Mouse (Mus musculus): ENCODE data around the gene Sh3bgrl2. TPM values are rescaled to one million over a fixed set of nuclear protein-coding genes. Genes with fewer than 3 reads are reported as not detected.

Sh3bgrl2 gene
- total and polyA plus RNA-seq, 3 experiments, result not detected

- TF ChIP-seq UBTF (IDR thresholded peaks at IDR 0.05; ENCODE audit: borderline replicate concordance, insufficient read depth, low read depth, low read length), result no peak
- no peak for TF ChIP-seq POLR2AphosphoS2 (IDR thresholded peaks at IDR 0.05; ENCODE audit: low read length)
- TF ChIP-seq SIN3A (IDR thresholded peaks at IDR 0.05; ENCODE audit: low read length), result no peak
- no peak for TF ChIP-seq ZMIZ1 (IDR thresholded peaks at IDR 0.05; ENCODE audit: low read depth, low read length)
- TF ChIP-seq NELFE (IDR thresholded peaks at IDR 0.05; ENCODE audit: low read depth, low read length), result no peak
- TF ChIP-seq USF1 (IDR thresholded peaks at IDR 0.05; ENCODE audit: low read depth, low read length), result no peak
- TF ChIP-seq MYC (IDR thresholded peaks at IDR 0.05; ENCODE audit: low read depth, low read length), result no peak
- no peak for TF ChIP-seq TAL1 (IDR thresholded peaks at IDR 0.05; ENCODE audit: low read length)
- TF ChIP-seq MAFK (IDR thresholded peaks at IDR 0.05; ENCODE audit: borderline replicate concordance, low read depth, low read length), result no peak
- no peak for TF ChIP-seq ETS1 (IDR thresholded peaks at IDR 0.05; ENCODE audit: low read depth, low read length)
- Histone ChIP-seq H3K36me3 (ENCODE audit: control insufficient read depth in 1 of 2, insufficient read depth in 2 of 2, low read length in 2 of 2) (no peaks in the 10 kb centered on the region), H3K9me3 (replicated peaks; ENCODE audit: insufficient read depth, low read length) (no peaks in the 10 kb centered on the region), H3K27me3 (ENCODE audit: control insufficient read depth in 1 of 2, insufficient read depth in 2 of 2, low read length in 2 of 2) (no peaks in the 10 kb centered on the region), H3K9ac (ENCODE audit: control insufficient read depth, low read depth, low read length, poor library complexity, severe bottlenecking) (no peak overlapping the region), H3K79me2 (ENCODE audit: control insufficient read depth, insufficient read depth, low read length, poor library complexity) (no peaks in the 10 kb centered on the region), H3K4me3 (ENCODE audit: control insufficient read depth in 1 of 2, insufficient read depth in 1 of 2, low read depth in 2 of 2, low read length in 2 of 2) (no peak overlapping the region), H3K4me1 (ENCODE audit: control insufficient read depth in 1 of 2, insufficient read depth in 2 of 2, low read length in 2 of 2) (no peaks in the 10 kb centered on the region), H3K27ac (ENCODE audit: control insufficient read depth, low read depth, low read length) (no peak overlapping the region)
- DNase-seq (ENCODE audit: low read depth, low spot score), result no peak
Observed at GRCm38 (mm10) chr9:83686511-83687100, 138.5 kb downstream of the Sh3bgrl2 start.

GRCm38 (mm10) chr9:83687904-83688303 is 139.8 kb downstream of the Sh3bgrl2 start:
- no peaks in the 10 kb centered on the region for H3K4me1 ChIP-seq (ENCODE audit: control insufficient read depth in 1 of 2, insufficient read depth in 2 of 2, low read length in 2 of 2)
- no peaks in the 10 kb centered on the region for H3K27me3 ChIP-seq (ENCODE audit: control insufficient read depth in 1 of 2, insufficient read depth in 2 of 2, low read length in 2 of 2)
- TF ChIP-seq GATA1 (IDR thresholded peaks at IDR 0.05; ENCODE audit: low read depth, low read length) (no peak), ETS1 (IDR thresholded peaks at IDR 0.05; ENCODE audit: low read depth, low read length) (no peak), USF1 (IDR thresholded peaks at IDR 0.05; ENCODE audit: low read depth, low read length) (no peak), ZMIZ1 (IDR thresholded peaks at IDR 0.05; ENCODE audit: low read depth, low read length) (no peak), KAT2A (conservative IDR thresholded peaks at IDR 0.05; ENCODE audit: low read depth, low read length) (no peak), ELF1 (IDR thresholded peaks at IDR 0.05; ENCODE audit: low read depth, low read length) (no peak), MAFK (IDR thresholded peaks at IDR 0.05; ENCODE audit: borderline replicate concordance, low read depth, low read length) (no peak), RCOR1 (IDR thresholded peaks at IDR 0.05; ENCODE audit: low read depth, low read length) (no peak), NELFE (IDR thresholded peaks at IDR 0.05; ENCODE audit: low read depth, low read length) (no peak), HCFC1 (IDR thresholded peaks at IDR 0.05; ENCODE audit: low read depth, low read length) (no peak)
- no peaks in the 10 kb centered on the region for H3K79me2 ChIP-seq (ENCODE audit: control insufficient read depth, insufficient read depth, low read length, poor library complexity)
- no peaks in the 10 kb centered on the region for H3K9me3 ChIP-seq (replicated peaks; ENCODE audit: insufficient read depth, low read length)
- H3K9ac ChIP-seq (ENCODE audit: control insufficient read depth, low read depth, low read length, poor library complexity, severe bottlenecking), result no peak overlapping the region
- no peak overlapping the region for H3K27ac ChIP-seq (ENCODE audit: control insufficient read depth, low read depth, low read length)
- DNase-seq (ENCODE audit: low read depth, low spot score), result no peak
- H3K36me3 ChIP-seq (ENCODE audit: control insufficient read depth in 1 of 2, insufficient read depth in 2 of 2, low read length in 2 of 2), result no peaks in the 10 kb centered on the region
- H3K4me3 ChIP-seq (ENCODE audit: control insufficient read depth in 1 of 2, insufficient read depth in 1 of 2, low read depth in 2 of 2, low read length in 2 of 2), result no peak overlapping the region

Other genes with a start within 250 kb of the Sh3bgrl2 start
- gene Lca5, start 107.2 kb upstream of the Sh3bgrl2 start, total RNA-seq (2012; rRNA removed), result not detected in 2 replicates
- not detected for gene Lca5, start 107.2 kb upstream of the Sh3bgrl2 start, polyA plus RNA-seq (2012; ENCODE audit: insufficient read depth in 1 of 2, insufficient read length in 2 of 2, low read depth in 1 of 2, low replicate concordance in 2 of 2, missing spikeins in 1 of 2)

Measured in MEL (cell line).